Mouse (Mus musculus): ENCODE data around the gene Iba57.

Iba57 gene

GRCm38 (mm10) chr11:59174189-59174838 lies 10.8 kb upstream of the Iba57 start:
- DNase-seq (ENCODE audit: inconsistent ontology term): no peak

GRCm38 (mm10) chr11:59170549-59170948 lies 7.0 kb upstream of the Iba57 start:
- no peak for DNase-seq (ENCODE audit: inconsistent ontology term)

GRCm38 (mm10) chr11:59169807-59170206 lies 6.3 kb upstream of the Iba57 start:
- DNase-seq (ENCODE audit: inconsistent ontology term): no peak

- peak; percentile 43 for DNase-seq (ENCODE audit: inconsistent ontology term)
Measured at GRCm38 (mm10) chr11:59165616-59166241, 2.2 kb upstream of the Iba57 start.

- no peak for DNase-seq (ENCODE audit: inconsistent ontology term)
Measured at GRCm38 (mm10) chr11:59164384-59164783, 845 bp upstream of the Iba57 start.

GRCm38 (mm10) chr11:59162443-59163254 lies 890 bp downstream of the Iba57 start:
- no peak for DNase-seq (ENCODE audit: inconsistent ontology term)

GRCm38 (mm10) chr11:59161398-59161797 lies 2.1 kb downstream of the Iba57 start:
- DNase-seq (ENCODE audit: inconsistent ontology term): no peak

GRCm38 (mm10) chr11:59159558-59159957 lies 4.0 kb downstream of the Iba57 start:
- no peak for DNase-seq (ENCODE audit: inconsistent ontology term)

GRCm38 (mm10) chr11:59159099-59159498 lies 4.4 kb downstream of the Iba57 start:
- DNase-seq (ENCODE audit: inconsistent ontology term): no peak

- no peak for DNase-seq (ENCODE audit: inconsistent ontology term)
Measured at GRCm38 (mm10) chr11:59155900-59156299, 7.6 kb downstream of the Iba57 start.

- DNase-seq (ENCODE audit: inconsistent ontology term): no peak
Measured at GRCm38 (mm10) chr11:59154220-59154619, 9.3 kb downstream of the Iba57 start.

- DNase-seq (ENCODE audit: inconsistent ontology term): no peak
Measured at GRCm38 (mm10) chr11:59151729-59152128, 11.8 kb downstream of the Iba57 start.

GRCm38 (mm10) chr11:59149302-59149701 lies 14.2 kb downstream of the Iba57 start:
- no peak for DNase-seq (ENCODE audit: inconsistent ontology term)

- DNase-seq (ENCODE audit: inconsistent ontology term): no peak
Measured at GRCm38 (mm10) chr11:59142962-59143361, 20.6 kb downstream of the Iba57 start.

- DNase-seq (ENCODE audit: inconsistent ontology term): no peak
Measured at GRCm38 (mm10) chr11:59141772-59142370, 21.7 kb downstream of the Iba57 start.

- DNase-seq (ENCODE audit: inconsistent ontology term): no peak
Measured at GRCm38 (mm10) chr11:59138537-59139486, 24.7 kb downstream of the Iba57 start.

- no peak for DNase-seq (ENCODE audit: inconsistent ontology term)
Measured at GRCm38 (mm10) chr11:59136994-59137706, 26.4 kb downstream of the Iba57 start.

GRCm38 (mm10) chr11:59135904-59136452 lies 27.6 kb downstream of the Iba57 start, which contains the start of gene Obscn:
Gene Obscn, minus strand, starts transcription at chr11:59136402.
- no peak for DNase-seq (ENCODE audit: inconsistent ontology term)

- DNase-seq (ENCODE audit: inconsistent ontology term): no peak
Measured at GRCm38 (mm10) chr11:59135051-59135820, 28.3 kb downstream of the Iba57 start.
